Mouse (Mus musculus) kidney, adult 2 months (tissue): Measurements from ENCODE around the gene Igf1r. TPM values are rescaled to one million over a fixed set of nuclear protein-coding genes. Genes with fewer than 3 reads are reported as not detected.
A peak's percentile ranks its signal among the peaks of the same experiment; 100 is the strongest.

Experiments
- DNase-seq: peaks from one replicate; pipeline ENCODE4 v3.0.0; 2021
- H3K27ac ChIP-seq: fragments of 200-500 bp; 2 replicates; pipeline ENCODE4 v1.5.1; 2012; ENCODE audit warnings: low read depth, low read length, control low read depth, inconsistent platforms; ENCODE audit not compliant: insufficient read depth
- H3K27me3 ChIP-seq: fragments of 200-500 bp; replicated peaks from 2 replicates; pipeline ENCODE4 v1.6.1; 2012; ENCODE audit warnings: mild to moderate bottlenecking, moderate library complexity, low read length, inconsistent platforms; ENCODE audit not compliant: control insufficient read depth, insufficient read depth
- H3K36me3 ChIP-seq: fragments of 200-500 bp; 2 replicates; pipeline ENCODE4 v1.6.1; 2012; ENCODE audit warnings: mild to moderate bottlenecking, moderate library complexity, low read length, inconsistent platforms; ENCODE audit not compliant: control insufficient read depth, insufficient read depth
- H3K4me1 ChIP-seq: fragments of 200-500 bp; 2 replicates; pipeline ENCODE4 v1.6.1; 2011; ENCODE audit warnings: low read length; ENCODE audit not compliant: control insufficient read depth, insufficient read depth
- H3K4me3 ChIP-seq: fragments of 200-500 bp; 2 replicates; pipeline ENCODE4 v1.5.1; 2011; ENCODE audit warnings: mild to moderate bottlenecking, low read depth, low read length, control low read depth; ENCODE audit not compliant: insufficient read depth
- CTCF ChIP-seq: fragments of 200-500 bp; conservative IDR thresholded peaks from 2 replicates; pipeline ENCODE4 v1.5.1; 2011; ENCODE audit warnings: low read depth, mild to moderate bottlenecking, control low read depth, low read length, moderate library complexity, mixed read lengths; ENCODE audit not compliant: insufficient read depth, insufficient read length
- POLR2A ChIP-seq: fragments of 200-500 bp; IDR thresholded peaks from one replicate; pipeline ENCODE4 v1.6.1; 2011; ENCODE audit warnings: low read depth, low read length, control low read depth
- WGBS: fragments of 180-500 bp; shearing (Covaris S2); methylation state at CpG from one replicate; pipeline ENCODE4 v1.1.7; 2018; 5-methylcytosine and 5-hydroxymethylcytosine counted together
- polyA plus RNA-seq: library from polyadenylated mRNA; depleted of rRNA; stranded (reverse); fragments of >200 nt; gene quantifications from 2 replicates; pipeline ENCODE4 v1.2.3, GENCODE M21; 2012

Gene Igf1r
- polyA plus RNA-seq, 1 experiment = 29.2 TPM

GRCm38 (mm10) chr7:68111532-68111931 is 158.9 kb downstream of the Igf1r start:
- WGBS = 92% methylated on average over 4 of the region's 4 CpGs
- H3K4me3 ChIP-seq = no peak overlapping the region
- no peaks in the 10 kb centered on the region for H3K36me3 ChIP-seq
- no peak for DNase-seq
- H3K27me3 ChIP-seq = no peaks in the 10 kb centered on the region
- H3K27ac ChIP-seq = no peak overlapping the region
- H3K4me1 ChIP-seq = peaks cover 21% of the 10 kb centered on the region
- no peak for TF ChIP-seq POLR2A
- no peak for TF ChIP-seq CTCF

DNA sequence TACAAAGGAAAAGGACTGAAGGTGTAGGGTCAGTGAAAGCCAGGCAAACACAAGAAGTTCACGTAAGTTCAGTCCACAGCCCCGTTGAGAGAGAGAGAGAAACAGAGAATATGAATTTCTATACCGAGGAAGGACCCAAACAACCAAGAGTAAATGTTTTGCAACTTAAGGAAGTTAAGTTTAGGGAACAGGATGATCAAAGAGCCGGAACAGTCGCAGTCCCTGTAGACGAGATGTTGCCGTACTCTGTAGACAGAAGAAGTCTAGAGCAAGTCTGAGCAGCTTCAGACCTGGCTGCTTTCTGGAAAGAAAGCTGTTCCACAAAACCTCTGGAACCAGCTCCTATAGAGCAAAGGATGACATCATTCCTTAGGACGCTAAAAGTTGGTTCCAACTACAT is 160.0 kb downstream of the Igf1r start:
- 80% methylated on average over 8 of the region's 8 CpGs for WGBS

GRCm38 (mm10) chr7:68114364-68114763 is 161.7 kb downstream of the Igf1r start:
- no peak overlapping the region for H3K4me3 ChIP-seq
- no peak for DNase-seq
- H3K36me3 ChIP-seq = 0 out of 2 replicates have a peak, but pooled peaks cover 3% of the 10 kb centered on the region
- H3K4me1 ChIP-seq = peaks cover 21% of the 10 kb centered on the region
- TF ChIP-seq CTCF (no peak), POLR2A (no peak)
- H3K27me3 ChIP-seq = no peaks in the 10 kb centered on the region
- 69% methylated on average over 5 of the region's 5 CpGs for WGBS
- no peak overlapping the region for H3K27ac ChIP-seq

More for the DNA sequence above, 160.0 kb downstream of the Igf1r start:
- Histone ChIP-seq H3K4me3 (no peak overlapping the region), H3K36me3 (0 out of 2 replicates have a peak, but pooled peaks cover 2% of the 10 kb centered on the region), H3K4me1 (peaks cover 21% of the 10 kb centered on the region), H3K27me3 (no peaks in the 10 kb centered on the region), H3K27ac (no peak overlapping the region)
- no peak for TF ChIP-seq POLR2A
- no peak for TF ChIP-seq CTCF
- no peak for DNase-seq

DNA sequence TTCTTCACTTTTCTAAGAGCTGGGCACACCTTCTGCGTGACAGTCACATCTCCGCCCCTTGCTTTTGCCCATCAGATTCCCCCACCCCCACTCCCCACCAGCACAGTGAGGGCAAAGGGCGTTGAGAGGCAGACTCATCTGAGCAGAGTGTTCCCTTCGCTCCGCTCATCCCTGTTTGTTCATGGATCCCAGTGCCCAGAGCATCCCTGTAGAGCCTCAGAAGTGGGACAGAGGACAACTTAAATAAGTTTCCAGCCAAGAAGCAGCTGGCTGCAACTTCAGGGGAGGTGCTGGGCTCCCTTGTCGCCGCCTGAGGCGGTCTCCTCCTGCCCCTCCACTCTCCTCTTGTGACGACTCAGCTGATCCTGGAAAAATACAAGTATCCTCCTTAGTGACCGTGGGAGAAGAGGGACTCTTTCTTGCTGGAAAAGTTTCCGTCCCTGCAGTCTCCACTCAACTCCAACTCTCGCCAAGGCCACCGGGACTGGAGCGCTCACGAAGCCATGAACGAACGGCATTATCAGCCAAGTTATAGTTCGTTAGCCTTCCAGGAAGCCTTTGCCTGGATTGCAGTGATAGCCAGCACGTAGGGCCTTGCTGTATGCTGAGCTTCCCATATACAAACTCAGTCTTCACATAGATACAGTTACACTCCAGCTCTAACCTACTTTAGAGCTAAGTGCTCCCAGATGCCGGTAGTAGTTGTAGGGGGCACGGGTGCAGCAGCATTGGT is 162.5 kb downstream of the Igf1r start:
- peak; percentile 58 for DNase-seq
- no peaks in the 10 kb centered on the region for H3K27me3 ChIP-seq

GRCm38 (mm10) chr7:68117567-68117966 is 164.9 kb downstream of the Igf1r start:
- Histone ChIP-seq H3K27ac (no peak overlapping the region), H3K4me1 (peaks cover 16% of the 10 kb centered on the region), H3K4me3 (no peak overlapping the region), H3K27me3 (no peaks in the 10 kb centered on the region), H3K36me3 (0 out of 2 replicates have a peak, but pooled peaks cover 3% of the 10 kb centered on the region)
- 80% methylated on average over 5 of the region's 5 CpGs for WGBS
- DNase-seq = no peak
- no peak for TF ChIP-seq POLR2A
- no peak for TF ChIP-seq CTCF

More for the DNA sequence above, 162.5 kb downstream of the Igf1r start:
- TF ChIP-seq POLR2A (no peak), CTCF (no peak)
- WGBS = 51% methylated on average over 21 of the region's 21 CpGs
- Histone ChIP-seq H3K4me3 (no peak overlapping the region), H3K36me3 (0 out of 2 replicates have a peak, but pooled peaks cover 3% of the 10 kb centered on the region), H3K27ac (peak overlapping the region; percentile 47), H3K4me1 (peaks cover 18% of the 10 kb centered on the region)

- TF ChIP-seq POLR2A (no peak), CTCF (no peak)
- Histone ChIP-seq H3K27me3 (no peaks in the 10 kb centered on the region), H3K4me1 (peaks cover 16% of the 10 kb centered on the region), H3K27ac (no peak overlapping the region), H3K36me3 (0 out of 2 replicates have a peak, but pooled peaks cover 3% of the 10 kb centered on the region), H3K4me3 (no peak overlapping the region)
- DNase-seq = no peak
- WGBS = 41% methylated on average over 2 of the region's 2 CpGs
Observed at GRCm38 (mm10) chr7:68117981-68118380, 165.4 kb downstream of the Igf1r start.

- Histone ChIP-seq H3K27me3 (no peaks in the 10 kb centered on the region), H3K27ac (no peak overlapping the region), H3K4me3 (no peak overlapping the region), H3K4me1 (peaks cover 15% of the 10 kb centered on the region), H3K36me3 (0 out of 2 replicates have a peak, but pooled peaks cover 3% of the 10 kb centered on the region)
- TF ChIP-seq POLR2A (no peak), CTCF (no peak)
- DNase-seq = no peak
- WGBS = 72% methylated on average over 5 of the region's 5 CpGs
Observed at GRCm38 (mm10) chr7:68119605-68120004, 167.0 kb downstream of the Igf1r start.
